Mouse (Mus musculus) kidney, adult 2 months (tissue): ENCODE data around the gene Pxylp1.

Experiments used
- CTCF ChIP-seq: fragments of 200-500 bp; conservative IDR thresholded peaks from 2 replicates; pipeline ENCODE4 v1.5.1; 2011; ENCODE audit warnings: low read depth, mild to moderate bottlenecking, control low read depth, low read length, moderate library complexity, mixed read lengths; ENCODE audit not compliant: insufficient read depth, insufficient read length
- POLR2A ChIP-seq: fragments of 200-500 bp; IDR thresholded peaks from one replicate; pipeline ENCODE4 v1.6.1; 2011; ENCODE audit warnings: low read depth, low read length, control low read depth

DNA sequence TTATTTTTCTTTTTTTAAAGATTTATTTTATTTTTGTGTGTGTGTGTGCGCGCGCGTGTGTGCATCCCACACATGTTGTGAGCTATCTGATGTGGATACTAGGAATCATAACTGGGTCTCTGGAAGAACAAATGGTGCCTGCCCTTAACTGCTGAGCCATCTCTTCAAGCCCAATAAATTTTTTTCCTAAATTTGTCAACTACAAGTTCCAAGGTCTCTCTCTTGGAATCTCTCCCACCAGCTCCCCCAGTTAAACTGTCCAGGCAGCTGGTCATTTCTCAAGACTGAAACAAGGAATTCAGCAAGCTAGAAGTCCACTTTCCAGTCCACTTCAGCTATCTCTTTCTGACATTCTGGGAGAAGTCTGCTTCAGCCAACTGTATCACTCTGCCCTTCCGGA lies 26.3 kb downstream of the Pxylp1 start:
- TF ChIP-seq CTCF (no peak), POLR2A (no peak)
